Mouse (Mus musculus): Measurements from ENCODE around the gene S100b.

S100b gene

DNA sequence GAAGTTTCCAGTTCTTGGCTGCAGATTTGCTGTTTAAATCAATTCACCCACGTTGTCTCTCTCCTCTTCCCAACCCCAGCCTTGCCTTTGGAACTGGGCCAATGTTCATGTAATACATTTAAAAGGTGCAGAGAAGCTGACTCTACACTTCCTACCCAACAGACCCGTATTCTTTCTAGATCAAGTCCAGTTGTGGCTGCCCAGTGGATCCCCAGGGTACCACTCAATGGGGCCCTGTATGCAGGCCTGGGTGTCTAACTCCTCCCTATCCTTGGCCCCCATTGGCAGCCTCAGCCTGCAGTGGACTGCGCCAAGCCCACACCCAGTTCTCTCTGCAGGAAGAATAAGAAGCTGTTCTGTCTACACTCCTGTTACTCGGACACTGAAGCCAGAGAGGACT is at the start of gene S100b:
Gene S100b, plus strand, starts transcription at position 318 of the 400 bp plus-strand sequence.
- no peak for DNase-seq (ENCODE audit: inconsistent age in 2 of 2, low spot score in 1 of 2)

DNA sequence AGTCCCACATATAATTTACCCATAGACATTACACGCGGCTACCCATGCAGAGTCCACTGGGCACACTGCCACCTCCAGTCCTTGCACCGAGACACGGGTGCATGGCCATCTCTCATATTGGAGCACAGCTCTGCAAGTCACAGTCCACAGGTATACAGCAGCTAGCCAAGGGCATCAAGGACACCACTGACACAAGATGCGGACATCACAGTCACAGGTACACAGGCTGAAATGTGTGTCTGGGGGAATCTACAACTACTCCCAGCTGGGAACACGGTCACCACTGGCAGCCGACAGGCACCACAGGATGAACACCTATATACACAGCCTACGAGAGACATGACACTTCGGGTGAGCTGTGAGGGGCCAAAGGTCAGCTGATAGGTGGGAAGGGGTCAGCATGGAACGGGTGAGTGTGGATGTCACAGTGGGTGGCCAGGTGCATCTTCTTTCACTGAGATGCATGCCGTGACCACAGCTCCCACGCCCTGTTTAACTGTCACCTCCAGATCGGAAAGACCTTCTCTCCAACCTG is 46.3 kb upstream of the S100b start:
- no peak for DNase-seq (ENCODE audit: inconsistent age in 2 of 2, low spot score in 1 of 2)

DNA sequence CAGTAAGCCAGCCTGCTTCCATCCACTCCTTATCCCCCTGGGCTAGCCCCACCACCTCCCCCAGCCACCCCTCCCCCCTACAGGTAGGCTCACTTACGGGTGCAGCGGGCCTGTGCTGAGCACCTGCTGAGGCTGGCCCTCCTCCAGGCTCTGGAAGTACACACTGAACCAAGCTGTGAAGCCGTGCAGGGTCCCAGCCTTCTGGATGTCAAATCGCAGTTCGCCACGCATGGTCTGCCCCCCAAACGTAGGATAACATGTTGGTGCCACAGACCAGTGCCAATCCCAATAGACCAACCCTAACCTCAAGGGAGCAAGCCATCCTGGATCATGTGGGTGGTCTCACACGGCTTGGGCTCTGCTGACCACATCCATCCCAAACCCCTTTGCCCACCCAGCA is 44.4 kb upstream of the S100b start:
- DNase-seq (ENCODE audit: inconsistent age in 2 of 2, low spot score in 1 of 2): no peak

DNA sequence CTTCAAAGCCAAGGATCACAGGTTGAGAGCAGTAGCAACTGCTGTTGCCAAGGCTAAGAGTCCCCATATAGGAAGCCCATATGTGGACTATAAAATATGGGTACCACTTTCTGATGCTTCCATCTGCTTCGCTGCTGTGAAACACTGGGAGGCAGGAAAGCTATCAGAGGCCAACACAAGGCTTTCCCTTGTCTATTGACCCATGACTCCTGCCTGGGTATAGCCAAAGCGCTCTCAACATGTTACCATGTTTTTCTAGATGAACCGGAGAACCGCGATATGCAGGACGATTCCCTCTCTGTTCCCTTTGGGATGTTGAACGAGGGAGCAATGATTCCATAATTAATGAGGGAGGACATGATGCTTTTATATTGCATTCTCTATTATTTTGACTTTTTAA is 42.8 kb upstream of the S100b start:
- no peak for DNase-seq (ENCODE audit: inconsistent age in 2 of 2, low spot score in 1 of 2)

DNA sequence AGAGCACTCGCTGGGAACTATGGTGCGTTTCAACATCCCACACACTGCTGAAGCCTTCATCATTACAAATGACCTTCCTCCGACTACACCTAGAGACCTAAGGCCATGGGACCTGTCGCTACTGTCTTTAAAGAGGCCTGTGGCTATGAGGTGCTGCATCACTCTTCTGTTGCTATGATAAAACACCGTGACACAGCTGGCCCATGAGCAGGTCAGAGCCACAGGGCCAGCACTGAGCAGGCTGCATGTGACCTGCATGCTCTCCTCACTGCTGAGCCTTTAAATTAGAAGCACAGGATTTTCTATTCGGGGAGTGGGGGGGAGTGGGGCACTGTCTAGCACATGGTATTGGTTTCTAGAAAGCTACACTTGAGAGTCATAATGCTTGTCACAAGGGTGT is 41.5 kb upstream of the S100b start:
- no peak for DNase-seq (ENCODE audit: inconsistent age in 2 of 2, low spot score in 1 of 2)

DNA sequence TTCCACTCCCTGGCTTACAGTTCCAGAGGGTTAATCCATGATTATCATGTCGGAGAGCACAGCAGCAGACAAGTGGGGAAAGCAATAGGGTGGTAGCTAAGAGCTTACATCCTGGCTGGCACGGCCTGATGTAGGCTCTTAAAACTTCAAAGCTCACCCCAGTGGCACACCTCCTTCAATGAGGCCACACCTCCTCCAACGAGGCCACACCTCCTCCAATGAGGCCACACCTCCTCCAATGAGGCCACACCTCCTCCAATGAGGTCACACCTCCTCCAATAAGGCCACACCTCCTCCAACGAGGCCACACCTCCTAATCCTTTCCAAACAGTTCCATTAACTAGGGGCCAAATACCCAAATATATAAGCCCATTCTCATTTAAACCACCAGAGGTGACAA is 39.5 kb upstream of the S100b start:
- DNase-seq (ENCODE audit: inconsistent age in 2 of 2, low spot score in 1 of 2): no peak

DNA sequence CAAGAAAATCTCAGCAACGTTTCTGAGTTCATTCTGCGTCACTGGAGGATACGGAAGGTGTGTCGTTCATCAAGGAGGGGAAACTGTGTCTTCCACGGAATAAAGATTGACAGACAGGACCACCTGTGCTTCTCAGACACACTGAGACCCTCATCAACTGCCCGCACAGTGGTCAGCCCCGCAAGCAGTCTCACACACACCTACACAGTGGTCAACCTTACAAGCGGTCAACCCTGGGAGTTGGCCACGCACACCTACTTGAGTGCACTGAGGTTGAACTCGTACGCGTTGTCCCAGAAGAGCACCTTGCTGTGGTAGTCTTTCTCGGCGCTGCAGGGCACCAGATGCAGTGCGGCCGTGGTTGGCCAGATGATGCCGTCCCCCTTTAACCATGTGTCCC is 36.6 kb upstream of the S100b start:
- DNase-seq (ENCODE audit: inconsistent age in 2 of 2, low spot score in 1 of 2): no peak

DNA sequence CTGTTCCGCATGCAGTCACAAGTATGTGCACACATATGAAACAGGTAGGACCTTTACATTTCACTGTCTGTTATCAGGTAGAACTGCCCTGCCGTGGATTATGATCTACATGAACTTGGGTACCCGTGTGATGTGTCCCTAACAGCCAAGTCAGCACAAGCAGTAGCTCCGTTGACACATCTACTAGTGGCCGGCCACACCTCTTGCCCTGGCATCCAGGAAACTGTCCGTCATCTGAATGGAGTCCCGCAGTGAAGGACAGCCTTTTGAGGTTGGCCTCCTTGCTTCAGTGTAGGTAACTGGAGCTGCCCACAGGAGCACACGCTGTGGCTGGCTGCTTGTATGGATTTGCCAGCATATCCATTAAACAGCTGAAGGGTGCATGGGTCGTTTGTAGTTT is 35.4 kb upstream of the S100b start:
- DNase-seq (ENCODE audit: inconsistent age in 2 of 2, low spot score in 1 of 2): no peak

DNA sequence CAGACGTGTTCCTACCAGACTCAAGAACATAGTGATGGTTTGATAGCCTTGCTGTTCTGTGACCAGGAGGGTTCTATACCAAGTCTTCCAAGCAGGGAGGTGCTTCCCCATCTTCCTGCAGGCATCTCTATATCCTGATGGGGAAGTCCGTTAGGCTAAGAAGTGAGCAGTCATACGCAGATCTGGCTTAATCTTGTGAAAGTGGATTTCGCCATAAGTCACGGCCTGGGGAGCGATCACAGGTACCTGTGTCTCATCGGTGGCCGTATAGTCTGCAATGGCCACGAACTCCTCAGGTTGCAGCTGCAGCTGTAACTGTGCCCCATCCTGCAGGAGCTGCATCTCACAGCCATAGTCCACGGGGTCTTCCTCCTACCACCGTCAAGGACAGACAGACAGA is 27.7 kb upstream of the S100b start:
- no peak for DNase-seq (ENCODE audit: inconsistent age in 2 of 2, low spot score in 1 of 2)

DNA sequence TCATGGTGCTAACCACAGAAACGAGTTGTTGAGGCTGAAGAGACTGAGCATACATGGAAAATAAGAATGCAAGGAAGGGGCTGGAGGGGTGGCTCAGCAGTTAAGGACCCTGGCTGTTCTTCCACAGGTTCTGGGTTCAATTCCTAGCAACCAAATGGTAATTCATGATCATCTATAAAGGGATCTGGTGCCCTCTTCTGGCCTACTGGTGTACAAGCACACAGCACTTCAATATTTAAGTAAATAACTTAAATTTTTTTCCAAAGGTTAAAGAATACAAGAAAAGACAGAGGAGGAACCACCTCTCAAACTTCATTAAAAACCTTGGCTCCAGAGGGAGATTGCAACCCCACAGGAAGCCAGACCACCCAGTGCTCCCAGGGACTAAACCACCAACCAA is 24.0 kb upstream of the S100b start:
- DNase-seq (ENCODE audit: inconsistent age in 2 of 2, low spot score in 1 of 2): no peak

DNA sequence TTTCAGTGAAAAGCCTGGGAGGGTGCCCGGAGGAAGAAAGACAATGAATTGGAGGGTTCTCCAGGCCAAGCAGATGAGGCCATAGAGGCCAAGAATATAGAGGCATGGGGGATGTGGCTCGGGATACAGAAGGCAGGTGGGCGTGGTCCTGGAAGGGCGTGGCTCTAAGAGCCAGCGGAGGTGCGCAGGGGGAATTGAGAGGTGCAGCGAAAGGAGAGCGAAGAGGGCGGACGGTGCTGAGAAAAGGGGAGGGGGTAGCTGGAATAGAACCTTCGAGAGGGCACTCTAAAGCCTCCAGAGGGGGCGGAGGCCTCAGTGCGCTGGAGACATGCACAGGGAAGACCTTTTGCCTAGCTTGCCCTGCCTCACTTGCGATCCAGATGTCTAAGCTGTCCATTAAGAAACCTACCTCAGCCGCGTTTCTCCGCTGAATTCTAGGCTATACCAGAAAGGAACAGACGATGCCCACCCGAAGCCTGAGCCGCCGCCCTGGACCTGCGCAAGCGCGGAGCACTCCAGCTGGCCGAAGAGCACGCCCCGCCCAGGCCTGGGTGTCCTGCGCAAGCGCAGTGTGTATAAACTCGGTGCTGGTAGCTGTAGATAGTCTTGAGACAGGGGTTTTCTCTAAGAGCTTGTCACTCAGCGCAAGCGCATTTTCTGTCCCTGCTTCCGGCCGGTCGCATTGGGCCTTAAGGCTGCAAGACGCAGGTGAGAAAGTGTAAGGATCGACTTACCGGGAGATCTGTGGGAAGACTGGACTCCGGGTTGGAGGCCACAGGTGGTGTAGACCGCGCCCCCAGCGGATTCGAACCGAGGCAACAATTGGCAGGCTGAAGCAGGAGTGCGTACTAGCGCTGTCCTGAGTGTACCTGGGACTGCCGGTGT is 16.1 kb upstream of the S100b start, which contains the start of gene Prmt2:
Gene Prmt2, minus strand, starts transcription at position 525 of the 885 bp plus-strand sequence.
- peak; percentile 95 to 97 for DNase-seq (ENCODE audit: inconsistent age in 2 of 2, low spot score in 1 of 2)

DNA sequence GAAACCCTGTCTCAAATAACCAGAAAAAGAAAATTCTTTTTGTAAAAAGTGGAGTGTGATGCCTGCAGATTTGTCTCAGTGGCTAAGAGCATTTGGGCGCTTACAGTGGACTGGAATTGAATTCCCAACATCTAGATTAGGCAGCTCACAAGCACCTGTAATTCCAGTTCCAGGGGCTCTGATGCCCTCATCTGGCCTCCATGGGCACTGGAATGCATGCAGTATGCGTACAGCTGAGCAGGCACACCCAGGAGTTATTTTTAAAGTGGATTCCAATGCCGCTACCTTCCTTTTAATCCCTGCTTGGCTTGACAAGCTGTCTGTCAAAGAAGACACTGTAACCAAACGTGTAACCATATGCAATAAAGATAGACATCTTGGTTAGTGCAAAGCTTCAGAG is 14.3 kb upstream of the S100b start:
- no peak for DNase-seq (ENCODE audit: inconsistent age in 2 of 2, low spot score in 1 of 2)

DNA sequence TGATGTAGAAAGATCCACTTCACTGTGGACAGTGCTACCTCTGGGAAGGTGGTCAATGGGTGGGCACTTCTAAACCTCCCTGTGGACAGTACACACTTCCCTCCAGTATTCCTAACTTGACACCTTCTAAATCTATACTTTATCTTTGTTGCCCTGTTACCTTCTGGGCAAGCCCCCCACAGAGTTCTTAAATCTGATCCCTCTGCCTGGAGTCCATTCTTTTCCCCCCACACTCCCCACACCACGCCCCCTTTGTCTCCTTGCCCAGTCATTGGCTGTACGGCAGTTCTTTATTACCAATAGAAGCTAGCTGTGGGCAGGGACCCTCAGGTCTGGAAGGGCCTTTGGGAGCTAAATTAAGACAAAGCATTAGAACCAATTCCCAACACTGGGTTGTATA is 8.5 kb upstream of the S100b start:
- no peak for DNase-seq (ENCODE audit: inconsistent age in 2 of 2, low spot score in 1 of 2)

DNA sequence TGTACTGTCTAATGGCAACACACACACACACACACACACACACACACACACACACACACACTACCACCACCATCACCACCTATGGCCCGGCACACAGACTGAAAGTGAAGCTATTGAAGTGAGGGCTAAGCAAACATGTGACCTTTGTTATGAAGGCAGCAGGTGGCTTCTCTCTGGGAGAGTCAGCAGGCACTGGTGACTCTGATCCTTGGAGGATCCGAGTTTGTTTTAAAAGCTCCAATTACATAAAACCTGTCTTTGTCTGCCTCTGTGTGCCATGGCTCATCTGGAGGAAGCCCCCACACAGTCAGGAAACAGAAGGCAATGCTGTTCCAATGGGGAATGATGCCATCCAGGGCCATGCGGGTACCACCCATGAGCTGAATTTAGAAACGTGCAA is 7.1 kb upstream of the S100b start:
- no peak for DNase-seq (ENCODE audit: inconsistent age in 2 of 2, low spot score in 1 of 2)

DNA sequence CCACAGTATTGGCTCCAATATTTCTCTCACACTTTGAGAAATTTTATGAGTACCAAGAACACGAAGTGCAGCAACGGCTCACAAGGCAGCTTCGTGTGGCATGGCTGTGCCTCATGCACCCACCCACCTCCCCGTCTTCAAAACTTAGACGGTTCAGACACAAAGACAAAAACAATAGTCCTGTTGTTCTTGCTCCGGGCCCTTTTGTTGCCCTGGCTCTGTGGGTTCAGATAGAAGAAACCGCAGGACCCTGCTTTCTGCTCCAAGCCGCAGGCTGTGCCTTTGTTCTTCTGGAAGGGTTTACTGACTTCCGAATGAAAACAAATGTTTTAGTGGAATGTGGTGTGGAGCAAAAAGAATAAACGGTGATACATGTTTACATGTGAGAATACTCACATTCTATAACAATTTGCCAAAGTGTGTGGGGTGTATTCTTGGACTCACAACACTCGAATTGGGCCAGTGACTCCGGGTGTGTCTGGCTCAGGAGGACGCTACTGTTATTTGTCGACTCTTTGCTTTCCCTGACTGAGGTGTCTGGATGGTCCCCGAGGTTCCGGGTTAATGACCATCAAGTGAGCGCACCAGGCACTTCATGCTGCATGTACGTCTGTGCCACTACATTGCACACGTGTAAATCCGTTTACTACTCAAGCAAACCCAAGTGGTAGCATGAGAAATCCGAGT is 5.5 kb upstream of the S100b start:
- no peak for DNase-seq (ENCODE audit: inconsistent age in 2 of 2, low spot score in 1 of 2)

DNA sequence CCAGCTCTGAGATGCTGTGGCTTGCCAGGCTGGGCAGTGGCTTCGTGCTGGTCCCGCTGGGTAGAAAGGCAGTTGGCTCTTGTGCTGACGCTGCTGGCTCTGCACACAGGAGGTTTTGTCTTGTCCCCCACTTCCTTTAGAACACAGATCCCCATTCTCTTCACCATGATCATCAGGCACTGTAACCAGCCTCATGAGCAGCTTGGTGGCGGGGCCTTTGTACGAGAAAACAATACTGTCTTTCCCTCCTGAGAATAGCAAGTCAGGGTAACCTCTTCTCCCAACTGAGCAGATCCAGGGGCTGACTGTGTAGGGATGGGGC is 5.0 kb upstream of the S100b start:
- DNase-seq (ENCODE audit: inconsistent age in 2 of 2, low spot score in 1 of 2): no peak

DNA sequence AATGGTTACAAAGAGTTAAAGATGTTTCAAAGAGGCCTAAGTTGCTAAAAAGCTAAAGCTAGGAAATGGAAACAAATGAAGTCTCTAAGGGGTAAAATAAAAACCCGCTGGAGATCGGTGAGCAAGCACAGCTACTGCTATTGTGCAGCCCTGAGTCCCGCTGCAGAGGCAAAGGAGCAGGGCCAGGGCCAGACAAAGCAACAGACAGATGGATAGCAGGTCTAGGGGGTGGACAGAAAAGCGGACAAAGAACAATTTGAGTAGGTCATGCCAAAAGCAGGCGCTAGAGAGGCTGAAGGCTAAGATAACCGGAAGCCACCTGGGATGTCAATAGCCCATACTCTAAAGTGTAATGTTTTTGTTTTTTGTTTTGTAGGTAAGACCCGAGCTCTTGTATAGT is 2.8 kb upstream of the S100b start:
- DNase-seq (ENCODE audit: inconsistent age in 2 of 2, low spot score in 1 of 2): no peak

DNA sequence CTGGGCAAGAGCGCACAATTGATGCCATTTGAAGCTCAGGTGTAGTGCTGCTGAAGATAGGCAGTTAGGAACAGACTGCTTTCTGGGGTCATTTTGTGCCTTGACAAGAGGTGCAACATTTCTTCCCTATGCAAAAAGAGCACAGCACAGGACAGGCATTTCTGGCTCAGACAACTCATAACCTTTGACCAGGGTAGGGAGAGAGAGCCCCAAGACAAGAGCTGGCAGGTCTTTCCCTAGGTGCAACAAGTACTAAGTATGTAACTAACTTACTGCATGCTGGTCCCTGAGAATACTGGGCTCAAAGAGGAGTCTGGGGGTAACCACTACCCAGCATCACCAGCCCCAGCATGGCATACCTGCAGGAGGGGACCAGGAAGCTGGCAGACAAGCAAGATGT is 574 bp upstream of the S100b start:
- DNase-seq (ENCODE audit: inconsistent age in 2 of 2, low spot score in 1 of 2): no peak

DNA sequence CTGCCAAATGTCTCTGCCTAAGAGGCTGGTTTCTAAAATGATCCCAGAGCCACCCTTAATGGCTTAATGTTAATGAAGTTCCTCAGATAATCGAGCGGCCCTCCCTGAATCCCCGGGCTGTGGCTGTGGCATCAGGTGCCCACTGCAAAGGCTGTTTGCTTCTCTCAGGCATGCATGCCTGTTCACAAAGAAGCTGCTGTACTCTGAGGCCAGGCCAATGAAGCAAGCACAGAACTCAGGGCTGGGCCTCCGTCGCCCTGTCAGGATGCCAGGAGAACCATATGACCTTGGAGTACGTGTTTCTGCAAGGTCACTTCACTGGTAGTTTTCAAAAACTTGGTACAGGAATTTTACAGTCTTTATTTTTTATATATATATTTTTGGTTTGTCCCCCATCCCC is 2.0 kb downstream of the S100b start:
- DNase-seq (ENCODE audit: inconsistent age in 2 of 2, low spot score in 1 of 2): peak; percentile 34 to 59

DNA sequence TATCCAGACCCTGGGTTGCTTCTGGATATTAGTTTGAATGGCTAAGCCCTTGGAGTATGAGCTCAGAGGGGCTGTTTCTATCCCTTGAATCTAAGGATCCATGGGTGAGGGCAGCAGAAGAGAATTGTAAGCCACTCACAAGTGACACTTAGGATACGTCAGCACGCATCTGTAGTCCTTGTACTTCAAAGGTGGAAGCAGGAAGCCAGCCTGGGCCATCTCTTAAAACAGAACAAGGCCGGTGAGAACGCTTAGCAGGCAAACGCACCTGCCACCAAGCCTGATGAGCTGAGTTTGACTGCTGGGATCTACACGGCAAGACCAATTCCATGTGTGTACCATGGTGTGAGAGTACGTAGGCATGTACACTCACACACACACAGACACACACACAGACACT is 3.6 kb downstream of the S100b start:
- DNase-seq (ENCODE audit: inconsistent age in 2 of 2, low spot score in 1 of 2): no peak

DNA sequence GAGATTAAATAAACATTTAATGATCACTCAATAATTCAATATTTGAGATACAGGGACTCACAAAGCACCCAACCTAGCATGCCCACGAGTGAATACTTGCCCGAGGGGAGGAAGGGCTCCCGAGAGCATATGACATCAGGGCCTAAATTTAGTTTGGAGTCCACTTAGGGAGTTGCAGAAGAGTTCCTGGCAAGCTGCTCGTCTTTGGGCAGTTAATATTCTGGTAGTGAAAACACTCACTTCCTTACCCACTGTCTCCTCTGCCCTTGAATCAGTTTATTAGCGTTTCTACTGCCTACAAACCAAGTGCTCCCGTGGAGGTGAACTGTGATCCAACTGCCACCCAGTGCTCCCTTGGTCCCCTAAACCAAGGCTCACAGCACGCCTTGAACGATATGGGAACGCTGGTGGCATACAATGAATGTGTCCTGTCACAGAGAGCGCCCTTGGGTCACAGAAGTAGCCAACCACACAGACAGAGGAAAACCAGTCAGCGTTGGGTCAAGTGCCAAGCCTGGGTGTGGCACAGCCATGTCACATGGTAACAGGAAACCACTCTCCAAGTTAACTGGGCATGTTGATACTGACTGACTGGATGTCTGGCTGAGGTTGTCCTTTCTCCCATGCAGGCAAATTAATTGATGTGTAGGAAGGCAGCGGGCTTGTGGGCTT is 4.2 kb downstream of the S100b start:
- DNase-seq (ENCODE audit: inconsistent age in 2 of 2, low spot score in 1 of 2): peak; percentile 51 to 81

All from adrenal gland, adult (tissue).